Mouse (Mus musculus) stomach, postnatal 0 days (tissue): Measurements from ENCODE around the gene Nipa2. TPM values are rescaled to one million over a fixed set of nuclear protein-coding genes. Genes with fewer than 3 reads are reported as not detected.

ENCODE experiments used
- ATAC-seq: fragments of 200-750 bp; cut with Nextera tagmentation; 2 replicates; pipeline ENCODE4 v1.8.0; 2017; ENCODE audit not compliant: low FRiP score, low TSS enrichment
- DNase-seq: peaks from one replicate; pipeline ENCODE4 v3.0.0-alpha.2; 2016; ENCODE audit warnings: low spot score
- H3K27ac ChIP-seq: fragments of 300-500 bp; sonication (generic); replicated peaks from 2 replicates; pipeline ENCODE4 v1.5.1; 2014; ENCODE audit warnings: mild to moderate bottlenecking, control low read depth
- H3K27me3 ChIP-seq: fragments of 300-500 bp; sonication (generic); 2 replicates; pipeline ENCODE4 v1.6.1; 2014; ENCODE audit warnings: low read length; ENCODE audit not compliant: control insufficient read depth, insufficient read depth
- H3K36me3 ChIP-seq: fragments of 300-500 bp; sonication (generic); 2 replicates; pipeline ENCODE4 v1.6.1; 2014; ENCODE audit warnings: low read length, mixed read lengths; ENCODE audit not compliant: control insufficient read depth, insufficient read depth
- H3K4me1 ChIP-seq: fragments of 300-500 bp; sonication (generic); replicated peaks from 2 replicates; pipeline ENCODE4 v1.6.1; 2014; ENCODE audit warnings: antibody characterized with exemption; ENCODE audit not compliant: control insufficient read depth, insufficient read depth
- H3K4me2 ChIP-seq: fragments of 300-500 bp; sonication (generic); replicated peaks from 2 replicates; pipeline ENCODE4 v1.6.1; 2014; ENCODE audit warnings: low read depth, mild to moderate bottlenecking, control low read depth, moderate library complexity
- H3K4me3 ChIP-seq: fragments of 300-500 bp; sonication (generic); 2 replicates; pipeline ENCODE4 v1.5.1; 2014; ENCODE audit warnings: low read depth, low read length, control low read depth
- H3K9ac ChIP-seq: fragments of 300-500 bp; sonication (generic); 2 replicates; pipeline ENCODE4 v1.6.1; 2014; ENCODE audit warnings: mild to moderate bottlenecking, low read length, control low read depth, mixed read lengths
- H3K9me3 ChIP-seq: fragments of 300-500 bp; sonication (generic); 2 replicates; pipeline ENCODE4 v1.6.1; 2016; ENCODE audit warnings: low read length; ENCODE audit not compliant: control insufficient read depth
- CTCF ChIP-seq: IDR thresholded peaks from 2 replicates; pipeline ENCODE4 v1.5.1; 2016; ENCODE audit warnings: antibody characterized with exemption, low read depth, mild to moderate bottlenecking, moderate library complexity
- EP300 ChIP-seq: optimal IDR thresholded peaks from 2 replicates; pipeline ENCODE3; 2016; ENCODE audit warnings: antibody characterized with exemption
- WGBS: fragments of 180-500 bp; shearing (Covaris S2); extraction: QIAGEN DNeasy Blood & Tissue Kit; methylation state at CpG from one replicate; pipeline ENCODE4 v1.1.7; 2014; 5-methylcytosine and 5-hydroxymethylcytosine counted together
- polyA plus RNA-seq: library from polyadenylated mRNA; unstranded; fragments of >200 nt; fragmentation: Nextera tagmentation; extraction: Ambion mirVana; gene quantifications from 2 replicates; pipeline ENCODE4 v1.2.1, GENCODE M21; 2015

Nipa2 gene
- polyA plus RNA-seq, 1 experiment from 2014 or later = 38.0 TPM

DNA sequence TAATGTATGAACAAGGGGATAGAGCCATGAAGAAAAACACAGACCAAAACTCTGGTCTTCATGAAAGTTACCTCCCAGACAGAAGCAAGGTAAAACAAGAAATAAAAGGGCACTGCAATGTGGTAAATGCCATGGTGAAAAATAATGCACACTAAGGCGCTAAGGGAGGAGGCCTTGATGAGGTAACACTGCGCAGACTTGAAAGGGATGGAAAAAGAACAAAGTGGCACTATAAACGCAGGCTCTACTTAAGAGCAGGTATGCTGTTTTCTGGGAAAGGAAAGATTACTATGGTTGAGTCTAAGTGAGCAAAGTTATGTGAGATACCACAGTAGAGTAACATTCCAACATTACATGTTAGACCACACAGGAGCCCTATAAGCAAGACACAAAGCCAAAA is 2.5 kb downstream of the Nipa2 start:
- no peak for DNase-seq
- Histone ChIP-seq H3K4me3 (no peak overlapping the region), H3K9ac (no peak overlapping the region), H3K9me3 (no peaks in the 10 kb centered on the region), H3K4me1 (no peaks in the 10 kb centered on the region), H3K27ac (no peak overlapping the region), H3K4me2 (no peak overlapping the region), H3K27me3 (no peaks in the 10 kb centered on the region), H3K36me3 (no peaks in the 10 kb centered on the region; the same call in 1 of the 2 replicates)
- TF ChIP-seq EP300 (no peak), CTCF (no peak)
- WGBS = 96% methylated on average over 3 of the region's 3 CpGs
- ATAC-seq = no peak

DNA sequence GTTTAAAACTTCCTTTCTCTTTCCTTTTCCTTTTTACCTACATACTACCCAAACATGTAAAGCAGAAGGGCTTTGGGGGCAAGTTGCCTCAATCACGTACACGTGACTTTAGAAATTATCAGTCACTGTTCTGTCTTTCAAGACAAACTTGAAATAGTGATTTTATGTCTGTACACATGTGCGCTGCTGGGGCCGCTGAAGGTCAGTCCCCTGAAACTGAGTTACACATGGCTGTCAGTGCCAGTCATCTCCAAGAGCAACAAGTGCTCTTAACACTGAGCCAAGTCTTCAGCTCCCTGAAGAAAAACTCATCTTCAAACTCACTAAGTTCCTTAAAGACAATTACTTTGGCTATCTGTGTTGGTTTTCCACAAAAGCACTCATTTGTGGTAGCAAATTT is 4.4 kb downstream of the Nipa2 start:
- WGBS = 90% methylated on average over 4 of the region's 4 CpGs
- ATAC-seq = no peak
- no peak overlapping the region for H3K9ac ChIP-seq

DNA sequence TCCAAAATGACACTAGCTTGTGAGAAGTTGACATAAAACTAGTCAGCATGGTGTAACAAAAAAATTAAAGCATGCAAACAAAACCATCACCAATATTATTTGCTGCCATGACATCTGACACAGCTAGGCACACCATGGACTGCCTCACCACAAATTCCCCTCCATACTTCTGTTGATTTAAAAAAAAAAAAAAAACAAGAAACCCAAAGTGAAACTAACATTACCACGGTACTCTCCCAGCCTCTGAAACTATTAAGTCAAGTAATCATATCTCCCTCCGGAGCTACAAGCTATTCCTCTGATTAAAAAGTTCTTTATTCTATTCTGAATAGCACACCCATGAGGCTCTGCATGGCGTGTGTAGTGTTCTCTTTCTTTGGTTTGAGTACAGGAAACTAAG is 5.1 kb downstream of the Nipa2 start:
- no peak for DNase-seq
- Histone ChIP-seq H3K4me1 (no peaks in the 10 kb centered on the region), H3K27me3 (no peaks in the 10 kb centered on the region), H3K9me3 (no peaks in the 10 kb centered on the region), H3K27ac (no peak overlapping the region), H3K36me3 (no peaks in the 10 kb centered on the region; the same call in 1 of the 2 replicates), H3K4me3 (no peak overlapping the region), H3K9ac (no peak overlapping the region), H3K4me2 (no peak overlapping the region)
- TF ChIP-seq EP300 (no peak), CTCF (no peak)
- ATAC-seq = no peak
- 80% methylated on average over 3 of the region's 3 CpGs for WGBS

More for the DNA sequence above, 4.4 kb downstream of the Nipa2 start:
- Histone ChIP-seq H3K4me1 (no peaks in the 10 kb centered on the region), H3K4me2 (no peak overlapping the region), H3K36me3 (no peaks in the 10 kb centered on the region; the same call in 1 of the 2 replicates), H3K9me3 (no peaks in the 10 kb centered on the region), H3K27me3 (no peaks in the 10 kb centered on the region), H3K4me3 (no peak overlapping the region), H3K27ac (no peak overlapping the region)
- TF ChIP-seq EP300 = no peak
- no peak for TF ChIP-seq CTCF
- DNase-seq = no peak

DNA sequence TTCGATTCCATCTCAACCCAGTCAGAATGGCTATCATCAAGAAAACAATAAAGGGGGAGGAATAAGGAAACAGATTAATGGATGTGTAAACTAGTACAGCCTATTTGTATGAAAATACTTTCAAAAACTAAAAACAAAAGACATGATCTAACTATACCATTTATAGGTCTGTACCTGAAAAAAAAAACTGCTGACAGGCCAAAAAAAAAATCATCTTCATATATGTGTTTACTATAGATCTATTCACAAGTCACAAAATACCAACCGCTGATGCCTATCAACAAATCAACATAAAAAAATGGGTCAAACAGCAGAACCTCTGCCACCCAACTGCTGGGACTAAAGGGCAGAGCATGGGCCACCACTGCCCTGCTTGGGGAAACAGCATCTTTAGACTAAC is 6.2 kb downstream of the Nipa2 start:
- no peaks in the 10 kb centered on the region for H3K4me1 ChIP-seq
- no peaks in the 10 kb centered on the region for H3K9me3 ChIP-seq
- H3K4me2 ChIP-seq = no peak overlapping the region
- ATAC-seq (no peak), DNase-seq (no peak)
- H3K4me3 ChIP-seq = no peak overlapping the region
- no peak overlapping the region for H3K27ac ChIP-seq
- H3K27me3 ChIP-seq = no peaks in the 10 kb centered on the region
- TF ChIP-seq CTCF (no peak), EP300 (no peak)
- H3K36me3 ChIP-seq = no peaks in the 10 kb centered on the region; the same call in 1 of the 2 replicates
- H3K9ac ChIP-seq = no peak overlapping the region
- 95% methylated on average over 2 of the region's 2 CpGs for WGBS

DNA sequence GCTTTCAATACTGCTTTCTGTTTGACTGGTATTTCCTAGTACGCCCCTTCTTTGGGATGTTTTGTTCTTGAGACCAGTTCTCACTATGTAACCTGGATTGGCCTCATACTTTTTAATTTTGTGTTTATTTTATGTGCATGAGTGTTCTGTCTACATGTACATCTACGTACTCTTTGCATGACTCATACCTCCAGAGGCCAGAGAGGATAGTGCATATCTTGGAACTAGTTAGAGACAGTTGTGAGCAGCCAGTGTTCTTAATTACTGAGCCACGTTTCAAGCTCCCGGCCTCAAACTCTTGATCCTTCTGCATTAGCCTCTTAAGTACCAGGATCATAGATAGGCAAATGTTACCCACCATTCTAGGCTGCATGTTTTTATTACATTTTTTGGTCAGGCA is 23.9 kb downstream of the Nipa2 start:
- H3K27me3 ChIP-seq = no peaks in the 10 kb centered on the region
- no peak for ATAC-seq
- H3K4me3 ChIP-seq = no peak overlapping the region
- no peaks in the 10 kb centered on the region for H3K4me1 ChIP-seq
- no peak for DNase-seq
- TF ChIP-seq EP300 (no peak), CTCF (no peak)
- no peak overlapping the region for H3K27ac ChIP-seq
- 68% methylated on average over 4 of the region's 4 CpGs for WGBS
- H3K4me2 ChIP-seq = no peak overlapping the region
- no peak overlapping the region for H3K9ac ChIP-seq
- no peaks in the 10 kb centered on the region for H3K9me3 ChIP-seq
- no peaks in the 10 kb centered on the region for H3K36me3 ChIP-seq

DNA sequence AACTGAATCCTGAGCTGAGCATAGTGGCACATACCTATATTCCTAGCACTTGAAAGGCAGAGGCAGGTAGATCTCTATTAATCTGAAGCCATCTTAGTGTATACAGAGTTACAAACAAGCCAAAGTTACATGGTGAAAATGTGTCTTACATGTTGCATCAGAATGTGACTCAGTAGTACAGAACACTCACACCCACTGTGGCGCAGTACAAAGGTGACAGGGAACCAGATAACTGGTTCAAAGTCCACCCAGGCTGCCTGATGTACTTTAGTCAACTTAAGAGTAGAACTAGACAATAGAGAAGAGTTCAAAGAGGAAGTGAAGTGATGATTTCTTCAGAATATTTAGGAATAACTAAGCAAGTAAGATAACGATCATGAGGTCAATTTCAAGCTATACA is 27.3 kb downstream of the Nipa2 start:
- peaks cover 6% of the 10 kb centered on the region; the same call in 1 of the 2 replicates for H3K36me3 ChIP-seq
- DNase-seq = peak; percentile 38
- no peak overlapping the region for H3K4me2 ChIP-seq
- no peaks in the 10 kb centered on the region for H3K9me3 ChIP-seq
- H3K4me3 ChIP-seq = no peak overlapping the region
- no peaks in the 10 kb centered on the region for H3K27me3 ChIP-seq
- peak; percentile 95 for ATAC-seq
- TF ChIP-seq EP300 (no peak), CTCF (no peak)
- H3K27ac ChIP-seq = no peak overlapping the region
- H3K9ac ChIP-seq = no peak overlapping the region
- 86% methylated on average over 2 of the region's 2 CpGs for WGBS
- no peaks in the 10 kb centered on the region for H3K4me1 ChIP-seq
